Mouse (Mus musculus): ENCODE measurements around the gene Plekhg1. TPM values are rescaled to one million over a fixed set of nuclear protein-coding genes. Genes with fewer than 3 reads are reported as not detected.

Gene Plekhg1
- polyA plus RNA-seq, 2 experiments = 14.3 to 20.9 TPM

- peaks cover 23% of the 10 kb centered on the region for H3K4me1 ChIP-seq (ENCODE audit: control insufficient read depth, insufficient read depth, low read length)
- WGBS = 39% methylated on average over 3 of the region's 3 CpGs
- 0 out of 2 replicates have a peak, but pooled peaks cover 3% of the 10 kb centered on the region for H3K36me3 ChIP-seq (ENCODE audit: control insufficient read depth, insufficient read depth, low read length)
- no peak overlapping the region; the same call in 1 of the 2 replicates for H3K27ac ChIP-seq (replicated peaks; ENCODE audit: low read depth, low read length)
- H3K27me3 ChIP-seq (ENCODE audit: control insufficient read depth, insufficient read depth, low read length) = no peaks in the 10 kb centered on the region
- no peak overlapping the region for H3K9ac ChIP-seq (ENCODE audit: low read depth, low read length, severe bottlenecking)
- DNase-seq (ENCODE audit: low spot score) (peak; percentile 79), ATAC-seq (ENCODE audit: low FRiP score, low read depth) (peak; percentile 77; the same call in 1 of the 2 replicates)
- H3K9me3 ChIP-seq (ENCODE audit: control insufficient read depth, low read length) = no peaks in the 10 kb centered on the region
- no peak for TF ChIP-seq POLR2A (IDR thresholded peaks at IDR 0.05; ENCODE audit: borderline replicate concordance, extremely low read depth, insufficient read depth, insufficient read length)
- 0 out of 2 replicates have a peak overlapping the region, but pooled peaks have one; percentile 13 for H3K4me2 ChIP-seq (replicated peaks; ENCODE audit: low read depth, low read length, severe bottlenecking)
- H3K4me3 ChIP-seq (replicated peaks; ENCODE audit: low read length) = no peak overlapping the region
Observed at GRCm38 (mm10) chr10:3807980-3808379, 67.8 kb downstream of the Plekhg1 start.

DNA sequence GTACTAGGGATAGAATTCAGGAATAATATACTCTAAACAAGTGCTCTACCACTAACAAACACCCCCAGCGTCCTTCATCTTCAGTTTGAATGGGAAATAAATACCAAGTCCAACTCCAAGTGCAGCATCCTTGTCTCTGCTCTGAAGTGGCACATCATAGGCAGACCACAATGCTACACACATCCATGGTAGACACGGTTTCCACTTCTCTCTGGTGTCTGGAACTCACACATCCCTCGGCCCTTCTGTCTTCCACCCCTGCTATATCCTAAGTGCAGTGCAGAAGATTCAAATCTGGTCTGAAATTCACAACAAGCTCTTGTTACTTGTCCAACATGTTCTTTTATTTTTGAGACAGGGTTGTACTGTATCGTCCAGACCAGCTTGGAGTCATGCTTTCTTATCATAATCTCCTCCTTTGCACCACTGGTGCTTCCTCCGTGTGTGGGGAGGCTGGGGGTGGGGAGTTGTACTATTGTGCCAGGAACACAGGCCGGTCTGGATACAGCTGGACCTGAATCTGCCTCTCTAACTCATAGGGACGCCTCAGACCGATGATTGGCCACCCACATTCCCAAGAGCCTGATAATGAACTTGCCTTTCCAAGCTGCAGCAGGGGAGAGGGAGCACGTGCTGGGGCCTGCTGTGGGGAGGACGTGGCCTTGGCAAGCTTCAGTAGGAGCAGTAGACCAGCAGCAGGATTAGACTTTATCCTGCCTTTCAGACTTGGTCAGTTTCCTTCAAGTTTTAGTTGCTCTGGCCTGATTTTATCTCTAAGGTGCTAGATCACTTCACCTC, 70.5 kb downstream of the Plekhg1 start:
- no peaks in the 10 kb centered on the region for H3K27me3 ChIP-seq (ENCODE audit: control insufficient read depth, insufficient read depth, low read length)
- H3K4me3 ChIP-seq (replicated peaks; ENCODE audit: low read length) = no peak overlapping the region
- H3K4me2 ChIP-seq (replicated peaks; ENCODE audit: low read depth, low read length, severe bottlenecking) = no peak overlapping the region
- no peak for ATAC-seq (ENCODE audit: low FRiP score, low read depth)
- no peaks in the 10 kb centered on the region for H3K9me3 ChIP-seq (ENCODE audit: control insufficient read depth, low read length)
- no peak for DNase-seq (ENCODE audit: low spot score)
- H3K4me1 ChIP-seq (ENCODE audit: control insufficient read depth, insufficient read depth, low read length) = peaks cover 23% of the 10 kb centered on the region
- WGBS = 48% methylated on average over 10 of the region's 10 CpGs
- H3K36me3 ChIP-seq (ENCODE audit: control insufficient read depth, insufficient read depth, low read length) = no peaks in the 10 kb centered on the region
- no peak for TF ChIP-seq POLR2A (IDR thresholded peaks at IDR 0.05; ENCODE audit: borderline replicate concordance, extremely low read depth, insufficient read depth, insufficient read length)
- no peak overlapping the region for H3K9ac ChIP-seq (ENCODE audit: low read depth, low read length, severe bottlenecking)
- H3K27ac ChIP-seq (replicated peaks; ENCODE audit: low read depth, low read length) = no peak overlapping the region

DNA sequence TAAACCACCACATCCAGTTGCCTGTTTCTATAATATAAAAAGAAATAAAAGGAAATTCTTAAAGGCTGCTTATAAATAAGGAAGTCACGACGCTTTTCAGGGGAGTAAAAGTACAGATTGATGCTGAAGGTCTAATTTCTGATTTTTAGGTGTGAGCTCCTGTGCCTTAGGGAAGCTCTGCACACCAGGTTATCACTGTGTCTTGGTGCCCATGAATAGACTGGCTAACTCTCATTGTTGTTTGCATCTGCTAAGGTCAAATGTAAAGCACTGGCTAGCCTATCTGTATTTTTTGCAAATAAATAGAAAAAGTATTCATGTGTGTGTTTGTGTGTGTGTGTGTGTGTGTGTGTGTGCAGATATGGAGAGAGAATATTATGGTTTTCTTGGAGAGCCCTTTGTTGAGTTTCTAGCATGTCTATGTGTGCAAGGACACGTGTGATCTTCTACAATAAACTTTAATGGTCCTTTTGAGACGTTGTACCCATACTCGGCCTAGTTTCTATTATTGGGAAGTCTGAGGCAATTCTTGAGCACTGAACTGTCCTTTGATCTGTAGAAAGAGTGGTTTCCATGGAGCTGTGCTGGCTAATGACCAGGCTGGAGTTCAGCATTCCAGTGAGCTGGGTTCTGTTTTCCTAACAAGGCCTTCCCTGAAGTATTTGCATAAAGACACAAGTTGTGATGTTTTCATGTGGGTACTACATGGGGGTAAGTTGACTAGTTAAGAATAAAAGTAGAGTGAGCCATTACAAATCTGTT, 79.0 kb downstream of the Plekhg1 start:
- WGBS = 46% methylated on average over 5 of the region's 5 CpGs
- H3K4me2 ChIP-seq (replicated peaks; ENCODE audit: low read depth, low read length, severe bottlenecking) = no peak overlapping the region
- no peak for DNase-seq (ENCODE audit: low spot score)
- no peak overlapping the region for H3K27ac ChIP-seq (replicated peaks; ENCODE audit: low read depth, low read length)
- no peak for ATAC-seq (ENCODE audit: low FRiP score, low read depth)
- no peaks in the 10 kb centered on the region for H3K36me3 ChIP-seq (ENCODE audit: control insufficient read depth, insufficient read depth, low read length)
- peaks cover 9% of the 10 kb centered on the region; the same call in 1 of the 2 replicates for H3K4me1 ChIP-seq (ENCODE audit: control insufficient read depth, insufficient read depth, low read length)
- H3K9ac ChIP-seq (ENCODE audit: low read depth, low read length, severe bottlenecking) = no peak overlapping the region
- H3K4me3 ChIP-seq (replicated peaks; ENCODE audit: low read length) = no peak overlapping the region
- TF ChIP-seq POLR2A (IDR thresholded peaks at IDR 0.05; ENCODE audit: borderline replicate concordance, extremely low read depth, insufficient read depth, insufficient read length) = no peak
- no peaks in the 10 kb centered on the region for H3K9me3 ChIP-seq (ENCODE audit: control insufficient read depth, low read length)
- H3K27me3 ChIP-seq (ENCODE audit: control insufficient read depth, insufficient read depth, low read length) = no peaks in the 10 kb centered on the region

DNA sequence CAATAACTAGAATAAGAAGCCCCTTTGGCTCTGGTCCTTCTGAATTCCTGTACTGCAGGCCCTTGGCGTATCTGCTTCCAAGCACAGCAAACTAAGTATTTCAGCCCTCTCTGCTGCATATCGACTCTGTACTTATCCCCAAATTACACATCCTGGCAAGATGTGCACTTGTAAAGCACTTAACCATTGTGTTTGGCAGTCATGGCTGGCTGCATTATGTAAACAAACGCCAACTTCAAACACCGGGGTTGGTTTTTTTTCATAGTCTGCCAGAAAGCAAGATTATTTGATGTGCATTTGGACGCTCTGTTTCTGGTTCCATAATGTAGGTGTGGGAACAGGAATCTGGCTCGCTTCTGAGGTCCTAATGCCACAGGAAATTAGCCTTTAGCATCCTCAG, 83.7 kb downstream of the Plekhg1 start:
- H3K36me3 ChIP-seq (ENCODE audit: control insufficient read depth, insufficient read depth, low read length) = no peaks in the 10 kb centered on the region; the same call in 1 of the 2 replicates
- DNase-seq (ENCODE audit: low spot score) = no peak
- ATAC-seq (ENCODE audit: low FRiP score, low read depth) = no peak
- H3K4me3 ChIP-seq (replicated peaks; ENCODE audit: low read length) = no peak overlapping the region
- no peaks in the 10 kb centered on the region for H3K9me3 ChIP-seq (ENCODE audit: control insufficient read depth, low read length)
- TF ChIP-seq POLR2A (IDR thresholded peaks at IDR 0.05; ENCODE audit: borderline replicate concordance, extremely low read depth, insufficient read depth, insufficient read length) = no peak
- H3K9ac ChIP-seq (ENCODE audit: low read depth, low read length, severe bottlenecking) = no peak overlapping the region
- no peaks in the 10 kb centered on the region for H3K27me3 ChIP-seq (ENCODE audit: control insufficient read depth, insufficient read depth, low read length)
- peaks cover 18% of the 10 kb centered on the region for H3K4me1 ChIP-seq (ENCODE audit: control insufficient read depth, insufficient read depth, low read length)
- H3K27ac ChIP-seq (replicated peaks; ENCODE audit: low read depth, low read length) = no peak overlapping the region
- 62% methylated on average over 6 of the region's 6 CpGs for whole genome bisulfite sequencing
- no peak overlapping the region for H3K4me2 ChIP-seq (replicated peaks; ENCODE audit: low read depth, low read length, severe bottlenecking)

- Histone ChIP-seq H3K9ac (ENCODE audit: low read depth, low read length, severe bottlenecking) (no peak overlapping the region), H3K4me1 (ENCODE audit: control insufficient read depth, insufficient read depth, low read length) (peaks cover 28% of the 10 kb centered on the region), H3K36me3 (ENCODE audit: control insufficient read depth, insufficient read depth, low read length) (no peaks in the 10 kb centered on the region; the same call in 1 of the 2 replicates), H3K9me3 (ENCODE audit: control insufficient read depth, low read length) (no peaks in the 10 kb centered on the region), H3K4me2 (replicated peaks; ENCODE audit: low read depth, low read length, severe bottlenecking) (no peak overlapping the region), H3K4me3 (replicated peaks; ENCODE audit: low read length) (no peak overlapping the region), H3K27me3 (ENCODE audit: control insufficient read depth, insufficient read depth, low read length) (no peaks in the 10 kb centered on the region), H3K27ac (replicated peaks; ENCODE audit: low read depth, low read length) (no peak overlapping the region)
- ATAC-seq (ENCODE audit: low FRiP score, low read depth) = no peak
- WGBS = 85% methylated on average over 6 of the region's 6 CpGs
- no peak for TF ChIP-seq POLR2A (IDR thresholded peaks at IDR 0.05; ENCODE audit: borderline replicate concordance, extremely low read depth, insufficient read depth, insufficient read length)
- DNase-seq (ENCODE audit: low spot score) = no peak
Observed at GRCm38 (mm10) chr10:3826043-3826442, 85.9 kb downstream of the Plekhg1 start.

Measured in limb, embryonic 14.5 days (tissue).